Mouse (Mus musculus) liver, adult 2 months (tissue): ENCODE measurements around the gene Plcl2. TPM values are rescaled to one million over a fixed set of nuclear protein-coding genes. Genes with fewer than 3 reads are reported as not detected.

ENCODE experiments used
- DNase-seq: peaks from one replicate; pipeline ENCODE4 v3.0.0-alpha.2; 2011; ENCODE audit warnings: low read depth, low spot score; ENCODE audit errors: extremely low read depth
- H3K27ac ChIP-seq: fragments of 200-500 bp; replicated peaks from 2 replicates; pipeline ENCODE4 v1.5.1; 2012; ENCODE audit warnings: low read depth, mild to moderate bottlenecking, control low read depth, inconsistent platforms, low read length; ENCODE audit not compliant: insufficient read depth
- H3K27me3 ChIP-seq: fragments of 200-500 bp; 2 replicates; pipeline ENCODE4 v1.6.1; 2012; ENCODE audit warnings: mild to moderate bottlenecking, moderate library complexity, low read length, inconsistent platforms; ENCODE audit not compliant: control insufficient read depth, insufficient read depth
- H3K36me3 ChIP-seq: fragments of 200-500 bp; 2 replicates; pipeline ENCODE4 v1.6.1; 2012; ENCODE audit warnings: low read length, inconsistent platforms; ENCODE audit not compliant: control insufficient read depth, insufficient read depth
- H3K4me1 ChIP-seq: fragments of 200-500 bp; 2 replicates; pipeline ENCODE4 v1.6.1; 2011; ENCODE audit warnings: low read length; ENCODE audit not compliant: control insufficient read depth, insufficient read depth
- H3K4me3 ChIP-seq: fragments of 200-500 bp; 2 replicates; pipeline ENCODE4 v1.5.1; 2011; ENCODE audit warnings: low read depth, mild to moderate bottlenecking, control low read depth, low read length, moderate library complexity; ENCODE audit not compliant: insufficient read depth
- H3K79me2 ChIP-seq: fragments of 200-500 bp; 2 replicates; pipeline ENCODE4 v1.6.1; 2012; ENCODE audit warnings: inconsistent platforms, mild to moderate bottlenecking, low read length, moderate library complexity; ENCODE audit not compliant: control insufficient read depth, insufficient read depth
- H3K9ac ChIP-seq: fragments of 200-500 bp; 2 replicates; pipeline ENCODE4 v1.6.1; 2012; ENCODE audit warnings: low read depth, mild to moderate bottlenecking, control low read depth, inconsistent platforms, low read length
- CTCF ChIP-seq: fragments of 200-500 bp; IDR thresholded peaks from 2 replicates; pipeline ENCODE4 v1.5.1; 2011; ENCODE audit warnings: low read depth, low read length, control low read depth
- POLR2A ChIP-seq: fragments of 200-500 bp; IDR thresholded peaks from 2 replicates; pipeline ENCODE4 v1.6.1; 2011; ENCODE audit warnings: low read length, control low read depth; ENCODE audit not compliant: insufficient read depth; ENCODE audit errors: extremely low read depth
- WGBS: fragments of 180-500 bp; shearing (Covaris S2); methylation state at CpG from one replicate; pipeline ENCODE4 v1.1.7; 2018; 5-methylcytosine and 5-hydroxymethylcytosine counted together
- polyA plus RNA-seq: library from polyadenylated mRNA; depleted of rRNA; stranded (reverse); fragments of >200 nt; gene quantifications from 2 replicates; pipeline ENCODE4 v1.2.3, GENCODE M21; 2012
- total RNA-seq: library from RNA; depleted of rRNA; stranded (reverse); fragments of >200 nt; gene quantifications from 2 replicates; pipeline ENCODE4 v1.2.3, GENCODE M21; 2014

The Plcl2 gene
- total and polyA plus RNA-seq, 2 experiments, result 4.2 to 12.4 TPM

- TF ChIP-seq CTCF (no peak), POLR2A (no peak)
- DNase-seq, result no peak
- Histone ChIP-seq H3K27ac (no peak overlapping the region), H3K36me3 (no peaks in the 10 kb centered on the region), H3K27me3 (no peaks in the 10 kb centered on the region), H3K9ac (no peak overlapping the region), H3K4me3 (no peak overlapping the region), H3K4me1 (peaks cover 4% of the 10 kb centered on the region), H3K79me2 (no peaks in the 10 kb centered on the region)
- WGBS, result 85% methylated on average over 2 of the region's 2 CpGs
Measured at GRCm38 (mm10) chr17:50729031-50729430, 219.8 kb downstream of the Plcl2 start.

GRCm38 (mm10) chr17:50729577-50729976, 220.4 kb downstream of the Plcl2 start:
- no peaks in the 10 kb centered on the region for H3K36me3 ChIP-seq
- no peak overlapping the region for H3K27ac ChIP-seq
- peaks cover 1% of the 10 kb centered on the region; the same call in 1 of the 2 replicates for H3K4me1 ChIP-seq
- no peaks in the 10 kb centered on the region for H3K27me3 ChIP-seq
- 86% methylated on average over 6 of the region's 6 CpGs for WGBS
- no peak for DNase-seq
- no peak overlapping the region for H3K9ac ChIP-seq
- H3K4me3 ChIP-seq, result no peak overlapping the region
- TF ChIP-seq POLR2A, result no peak
- TF ChIP-seq CTCF, result no peak
- no peaks in the 10 kb centered on the region for H3K79me2 ChIP-seq

- no peaks in the 10 kb centered on the region for H3K79me2 ChIP-seq
- no peak overlapping the region for H3K9ac ChIP-seq
- DNase-seq, result no peak
- no peak overlapping the region for H3K27ac ChIP-seq
- peaks cover 6% of the 10 kb centered on the region for H3K4me1 ChIP-seq
- no peaks in the 10 kb centered on the region for H3K27me3 ChIP-seq
- 88% methylated on average over 2 of the region's 2 CpGs for WGBS
- H3K36me3 ChIP-seq, result no peaks in the 10 kb centered on the region
- no peak overlapping the region for H3K4me3 ChIP-seq
- TF ChIP-seq CTCF (no peak), POLR2A (no peak)
Measured at GRCm38 (mm10) chr17:50730896-50731295, 221.7 kb downstream of the Plcl2 start.

DNA sequence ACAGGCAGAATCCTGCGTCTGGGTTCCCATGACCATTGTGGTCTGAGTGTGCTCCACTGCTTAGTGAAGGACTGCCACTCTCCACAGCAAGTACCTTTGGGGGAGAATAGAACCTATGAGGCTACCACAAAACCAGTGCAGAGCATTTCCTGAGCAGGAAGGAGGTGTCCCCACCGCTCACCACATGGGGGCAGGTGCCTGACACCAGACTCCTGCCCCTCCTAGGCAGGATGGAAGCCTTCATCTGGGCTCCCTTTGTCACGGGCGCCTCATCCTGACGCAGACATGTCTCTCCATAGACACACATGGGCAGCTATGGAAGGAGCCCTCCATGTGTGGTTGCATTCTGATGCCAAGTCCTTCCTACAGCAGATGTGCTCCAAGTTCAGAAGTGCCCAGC, 222.7 kb downstream of the Plcl2 start:
- no peak overlapping the region for H3K27ac ChIP-seq
- H3K4me1 ChIP-seq, result peaks cover 6% of the 10 kb centered on the region
- WGBS, result 94% methylated on average over 5 of the region's 5 CpGs
- no peak overlapping the region for H3K4me3 ChIP-seq
- DNase-seq, result no peak
- H3K27me3 ChIP-seq, result no peaks in the 10 kb centered on the region
- H3K9ac ChIP-seq, result no peak overlapping the region
- TF ChIP-seq POLR2A (no peak), CTCF (0 out of 2 replicates have a peak, but pooled peaks have one; percentile 14)
- H3K79me2 ChIP-seq, result no peaks in the 10 kb centered on the region
- no peaks in the 10 kb centered on the region for H3K36me3 ChIP-seq

- 94% methylated on average over 7 of the region's 7 CpGs for WGBS
- H3K27ac ChIP-seq, result no peak overlapping the region
- TF ChIP-seq CTCF (no peak), POLR2A (no peak)
- no peaks in the 10 kb centered on the region for H3K79me2 ChIP-seq
- no peaks in the 10 kb centered on the region for H3K36me3 ChIP-seq
- DNase-seq, result no peak
- H3K4me1 ChIP-seq, result peaks cover 5% of the 10 kb centered on the region
- no peaks in the 10 kb centered on the region for H3K27me3 ChIP-seq
- H3K9ac ChIP-seq, result no peak overlapping the region
- no peak overlapping the region for H3K4me3 ChIP-seq
Measured at GRCm38 (mm10) chr17:50733390-50733789, 224.2 kb downstream of the Plcl2 start.

- Histone ChIP-seq H3K79me2 (no peaks in the 10 kb centered on the region), H3K9ac (no peak overlapping the region), H3K4me3 (no peak overlapping the region), H3K27me3 (no peaks in the 10 kb centered on the region), H3K27ac (peak overlapping the region; percentile 38), H3K36me3 (peaks cover under 1% of the 10 kb centered on the region; the same call in 1 of the 2 replicates), H3K4me1 (peaks cover 5% of the 10 kb centered on the region)
- TF ChIP-seq CTCF, result no peak
- TF ChIP-seq POLR2A, result no peak
- WGBS, result 86% methylated on average over 6 of the region's 6 CpGs
- DNase-seq, result no peak
Measured at GRCm38 (mm10) chr17:50734781-50735180, 225.6 kb downstream of the Plcl2 start.
